In the genomic region with DNA sequence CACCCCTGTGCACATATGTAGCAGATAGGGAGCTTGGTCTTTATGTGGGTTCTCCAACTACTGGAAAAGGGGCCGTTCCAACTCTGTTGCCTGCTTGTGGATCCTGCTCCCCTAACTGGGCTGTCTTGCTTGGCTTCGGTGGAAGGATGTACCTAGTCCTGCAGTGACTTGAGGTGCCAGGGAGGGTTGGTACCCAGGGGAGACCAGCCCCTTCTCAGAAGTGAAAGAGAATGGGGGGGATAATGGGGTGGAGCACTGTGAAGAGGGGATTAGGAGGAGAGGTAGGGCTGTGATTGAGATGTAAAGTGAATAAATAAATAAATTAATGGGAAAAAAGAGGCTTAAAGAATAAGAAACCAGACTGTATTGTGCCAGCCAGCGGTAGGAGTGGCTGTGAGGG, we compare ENCODE assay signal across 24 mouse cellular contexts.
DNase-seq lines count a peak whose midpoint lies in the region; ATAC-seq and TF ChIP-seq lines count a peak whose summit lies in the region.
"Had no signal": no experiment of that assay in that cellular context is flagged by ENCODE, and none has a peak within 500 bp of the region (broad histone marks: within the 10 kb centered on the region; RNA-seq: fewer than 3 reads in every experiment).

No protein-coding gene starts in this region.

- H3K27me3 ChIP-seq in midbrain, embryonic 12.5 days: no peaks in the 10 kb centered on the region
- H3K27me3 ChIP-seq in midbrain, embryonic 16.5 days (ENCODE audit: control insufficient read depth, insufficient read depth, low read depth, low read length): no peaks in the 10 kb centered on the region
- H3K27me3 ChIP-seq in testis, adult 2 months (ENCODE audit: control insufficient read depth, insufficient read depth, low read length): no peaks in the 10 kb centered on the region
- H3K27me3 ChIP-seq: CH12.LX; embryonic facial prominence, embryonic 12.5 days; forebrain, embryonic 13.5 days; forebrain, embryonic 15.5 days; Patski had no signal

- no peak for TF ChIP-seq POLR2A in testis, adult 2 months (IDR thresholded peaks at IDR 0.05; ENCODE audit: control insufficient read depth, low read depth, low read length)

- intact Hi-C loops in gastrocnemius, adult 2 months (cut with DNase I): loop anchor here (5.0 to 10.0 kb wide), 2 partner anchors 470 to 583 kb away; a partner anchor contains a TSS

- no peak for TF ChIP-seq CTCF in gastrocnemius, adult 2 months (IDR thresholded peaks at IDR 0.05)
- TF ChIP-seq CTCF in testis, adult 2 months (IDR thresholded peaks at IDR 0.05; ENCODE audit: control insufficient read depth, insufficient read depth, insufficient replicate concordance, low read depth, low read length): no peak

- H3K36me3 ChIP-seq in midbrain, embryonic 12.5 days: no peaks in the 10 kb centered on the region
- no peaks in the 10 kb centered on the region for H3K36me3 ChIP-seq in midbrain, embryonic 16.5 days (ENCODE audit: control insufficient read depth, insufficient read depth, low read length)
- no peaks in the 10 kb centered on the region for H3K36me3 ChIP-seq in testis, adult 2 months (ENCODE audit: control insufficient read depth, insufficient read depth, low read length)
- H3K36me3 ChIP-seq: embryonic facial prominence, embryonic 10.5 days; embryonic facial prominence, embryonic 12.5 days; forebrain, embryonic 15.5 days; G1E had no signal

- 0 out of 2 replicates have a peak overlapping the region, but pooled peaks have one; percentile 84 for H3K27ac ChIP-seq in gastrocnemius, adult 2 months
- no peak overlapping the region for H3K27ac ChIP-seq in midbrain, embryonic 12.5 days (replicated peaks)
- H3K27ac ChIP-seq in midbrain, embryonic 16.5 days (ENCODE audit: low read length): no peak overlapping the region
- H3K27ac ChIP-seq in testis, adult 2 months (ENCODE audit: control insufficient read depth, insufficient read depth, low read depth, low read length): no peak overlapping the region
- H3K27ac ChIP-seq: embryonic facial prominence, embryonic 10.5 days; embryonic facial prominence, embryonic 12.5 days; forebrain, embryonic 13.5 days; forebrain, embryonic 15.5 days had no signal

- ATAC-seq in midbrain, embryonic 12.5 days (ENCODE audit: low FRiP score, low read depth): peak; percentile 56; the same call in 1 of the 2 replicates
- no peak for ATAC-seq in midbrain, embryonic 16.5 days
- ATAC-seq: activated CD4-positive, CD25-positive, alpha-beta regulatory T cell, adult 4 months; CD4-positive, CD25-positive, alpha-beta regulatory T cell, adult 4 months; forebrain, embryonic 13.5 days; forebrain, embryonic 15.5 days; Patski had no signal

- DNase-seq in gastrocnemius, adult 2 months: no peak
- DNase-seq in gastrocnemius, postnatal 25 days: no peak
- DNase-seq in testis, postnatal 10 days (ENCODE audit: low spot score): no peak
- DNase-seq: adrenal gland, adult 8-10 months; adrenal gland, postnatal 14 days; adrenal gland, postnatal 36 days; B cell, adult 2 months; cerebellum, adult 11-12 months; cerebellum, adult 2 months; cerebellum, adult 9-10 months; cerebellum, postnatal 10 days; cerebellum, postnatal 25 days had no signal

- no peaks in the 10 kb centered on the region for H3K9me3 ChIP-seq in midbrain, embryonic 12.5 days
- H3K9me3 ChIP-seq in midbrain, embryonic 16.5 days (replicated peaks; ENCODE audit: control insufficient read depth, low read length, poor library complexity, severe bottlenecking): no peaks in the 10 kb centered on the region
- H3K9me3 ChIP-seq: embryonic facial prominence, embryonic 10.5 days; embryonic facial prominence, embryonic 12.5 days; forebrain, embryonic 13.5 days; forebrain, embryonic 15.5 days; G1E had no signal

- no peak overlapping the region for H3K4me2 ChIP-seq in midbrain, embryonic 12.5 days (replicated peaks)
- H3K4me2 ChIP-seq in midbrain, embryonic 16.5 days (ENCODE audit: low read length): no peak overlapping the region
- H3K4me2 ChIP-seq: embryonic facial prominence, embryonic 12.5 days; forebrain, embryonic 13.5 days; forebrain, embryonic 15.5 days had no signal

- WGBS in midbrain, embryonic 12.5 days: 52% methylated on average over 3 of the region's 3 CpGs
- WGBS in midbrain, embryonic 16.5 days: 49% methylated on average over 3 of the region's 3 CpGs

- peaks cover 10% of the 10 kb centered on the region for H3K4me1 ChIP-seq in midbrain, embryonic 12.5 days
- H3K4me1 ChIP-seq in midbrain, embryonic 16.5 days (ENCODE audit: control insufficient read depth, insufficient read depth, low read length): peaks cover 10% of the 10 kb centered on the region
- no peaks in the 10 kb centered on the region; the same call in 1 of the 2 replicates for H3K4me1 ChIP-seq in testis, adult 2 months (ENCODE audit: control insufficient read depth, insufficient read depth, low read length)

- H3K4me3 ChIP-seq in gastrocnemius, adult 2 months: no peak overlapping the region
- H3K4me3 ChIP-seq in midbrain, embryonic 12.5 days: no peak overlapping the region
- no peak overlapping the region for H3K4me3 ChIP-seq in midbrain, embryonic 16.5 days (ENCODE audit: low read depth, low read length)
- H3K4me3 ChIP-seq in testis, adult 2 months (ENCODE audit: control insufficient read depth, low read depth, low read length): peak overlapping the region; percentile 66
- H3K4me3 ChIP-seq: embryonic facial prominence, embryonic 10.5 days; embryonic facial prominence, embryonic 12.5 days; forebrain, embryonic 13.5 days; forebrain, embryonic 15.5 days had no signal

- no peak overlapping the region for H3K9ac ChIP-seq in midbrain, embryonic 12.5 days (replicated peaks)
- no peak overlapping the region for H3K9ac ChIP-seq in midbrain, embryonic 16.5 days (ENCODE audit: low read depth, low read length)
- H3K9ac ChIP-seq: embryonic facial prominence, embryonic 12.5 days; forebrain, embryonic 13.5 days; forebrain, embryonic 15.5 days had no signal
